Mouse (Mus musculus): Measurements from ENCODE around the gene Slc22a4. TPM values are rescaled to one million over a fixed set of nuclear protein-coding genes. Genes with fewer than 3 reads are reported as not detected.
"Not testable (repeated sequence)": the region's sequence is repeated elsewhere in the genome, so short reads cannot be mapped to it uniquely, and the experiment has no call there.

Gene Slc22a4
- polyA plus RNA-seq, 1 experiment from 2014 or later: 1.1 TPM

- Histone ChIP-seq H3K27ac (replicated peaks) (no peak overlapping the region), H3K4me2 (replicated peaks) (no peak overlapping the region), H3K4me1 (peaks cover 10% of the 10 kb centered on the region), H3K9ac (replicated peaks) (no peak overlapping the region), H3K36me3 (no peaks in the 10 kb centered on the region), H3K4me3 (no peak overlapping the region), H3K9me3 (no peaks in the 10 kb centered on the region), H3K27me3 (no peaks in the 10 kb centered on the region)
- no peak for ATAC-seq (replicated peaks)
- WGBS: 90% methylated on average over 7 of the region's 7 CpGs
Measured at GRCm38 (mm10) chr11:54053090-54053489, 25.2 kb upstream of the Slc22a4 start.

GRCm38 (mm10) chr11:54052128-54052527 lies 24.2 kb upstream of the Slc22a4 start:
- 89% methylated on average over 5 of the region's 5 CpGs for WGBS
- Histone ChIP-seq H3K9me3 (no peaks in the 10 kb centered on the region), H3K27ac (replicated peaks) (no peak overlapping the region), H3K36me3 (no peaks in the 10 kb centered on the region), H3K27me3 (no peaks in the 10 kb centered on the region), H3K4me3 (no peak overlapping the region), H3K4me1 (peaks cover under 1% of the 10 kb centered on the region), H3K4me2 (replicated peaks) (no peak overlapping the region), H3K9ac (replicated peaks) (no peak overlapping the region)
- ATAC-seq (replicated peaks): no peak

- no peaks in the 10 kb centered on the region for H3K4me1 ChIP-seq
- no peaks in the 10 kb centered on the region for H3K27me3 ChIP-seq
- no peak overlapping the region for H3K4me3 ChIP-seq
- H3K4me2 ChIP-seq (replicated peaks): no peak overlapping the region
- H3K9me3 ChIP-seq: no peaks in the 10 kb centered on the region
- no peak for ATAC-seq (replicated peaks)
- H3K27ac ChIP-seq (replicated peaks): no peak overlapping the region
- 88% methylated on average over 7 of the region's 7 CpGs for WGBS
- H3K36me3 ChIP-seq: no peaks in the 10 kb centered on the region
- H3K9ac ChIP-seq (replicated peaks): no peak overlapping the region
Measured at GRCm38 (mm10) chr11:54051161-54051560, 23.3 kb upstream of the Slc22a4 start.

- Histone ChIP-seq H3K9ac (replicated peaks) (no peak overlapping the region), H3K27ac (replicated peaks) (no peak overlapping the region), H3K4me1 (no peaks in the 10 kb centered on the region), H3K9me3 (no peaks in the 10 kb centered on the region), H3K4me3 (no peak overlapping the region), H3K36me3 (no peaks in the 10 kb centered on the region), H3K27me3 (no peaks in the 10 kb centered on the region), H3K4me2 (replicated peaks) (no peak overlapping the region)
- no peak for ATAC-seq (replicated peaks)
- WGBS: 79% methylated on average over 2 of the region's 2 CpGs
Measured at GRCm38 (mm10) chr11:54050205-54050604, 22.3 kb upstream of the Slc22a4 start.

- Histone ChIP-seq H3K4me1 (no peaks in the 10 kb centered on the region), H3K9me3 (no peaks in the 10 kb centered on the region), H3K27ac (replicated peaks) (no peak overlapping the region), H3K36me3 (no peaks in the 10 kb centered on the region), H3K27me3 (no peaks in the 10 kb centered on the region), H3K4me3 (no peak overlapping the region), H3K9ac (replicated peaks) (no peak overlapping the region), H3K4me2 (replicated peaks) (no peak overlapping the region)
- ATAC-seq (replicated peaks): no peak
- 91% methylated on average over 6 of the region's 6 CpGs for WGBS
Measured at GRCm38 (mm10) chr11:54040676-54041075, 12.8 kb upstream of the Slc22a4 start.

GRCm38 (mm10) chr11:54032872-54033271 lies 5.0 kb upstream of the Slc22a4 start:
- WGBS: 94% methylated on average over 1 of the region's 3 CpGs
- not testable (repeated sequence) for ATAC-seq (replicated peaks); H3K36me3 ChIP-seq

GRCm38 (mm10) chr11:54028997-54029396 lies 1.1 kb upstream of the Slc22a4 start:
- WGBS: 78% methylated on average over 4 of the region's 4 CpGs
- Histone ChIP-seq H3K27ac (replicated peaks) (no peak overlapping the region), H3K36me3 (no peaks in the 10 kb centered on the region), H3K9ac (replicated peaks) (no peak overlapping the region), H3K27me3 (peaks cover 7% of the 10 kb centered on the region; the same call in 1 of the 2 replicates), H3K4me1 (peaks cover 13% of the 10 kb centered on the region), H3K9me3 (no peaks in the 10 kb centered on the region), H3K4me3 (peak overlapping the region; percentile 56; the same call in 1 of the 2 replicates), H3K4me2 (replicated peaks) (peak overlapping the region; percentile 97)
- no peak for ATAC-seq (replicated peaks)

More at GRCm38 (mm10) chr11:54032872-54033271, 5.0 kb upstream of the Slc22a4 start:
- not testable (repeated sequence) for H3K27me3 ChIP-seq; H3K4me3 ChIP-seq; H3K4me1 ChIP-seq; H3K4me2 ChIP-seq (replicated peaks); H3K9ac ChIP-seq (replicated peaks); H3K9me3 ChIP-seq; H3K27ac ChIP-seq (replicated peaks)

GRCm38 (mm10) chr11:54027131-54028043 lies 503 bp downstream of the Slc22a4 start:
- H3K4me3 ChIP-seq: peak overlapping the region; percentile 56
- ATAC-seq (replicated peaks): no peak; the same call in 1 of the 2 replicates
- peak overlapping the region; percentile 97 for H3K4me2 ChIP-seq (replicated peaks)
- H3K4me1 ChIP-seq: peaks cover 13% of the 10 kb centered on the region
- H3K27me3 ChIP-seq: peaks cover 7% of the 10 kb centered on the region; the same call in 1 of the 2 replicates
- 14% methylated on average over 31 of the region's 31 CpGs for WGBS
- peak overlapping the region; percentile 67 for H3K9ac ChIP-seq (replicated peaks)
- no peaks in the 10 kb centered on the region for H3K36me3 ChIP-seq
- no peak overlapping the region for H3K27ac ChIP-seq (replicated peaks)
- H3K9me3 ChIP-seq: no peaks in the 10 kb centered on the region

- no peaks in the 10 kb centered on the region for H3K9me3 ChIP-seq
- ATAC-seq (replicated peaks): no peak
- H3K9ac ChIP-seq (replicated peaks): no peak overlapping the region
- peaks cover 7% of the 10 kb centered on the region; the same call in 1 of the 2 replicates for H3K27me3 ChIP-seq
- no peak overlapping the region for H3K4me3 ChIP-seq
- no peak overlapping the region for H3K27ac ChIP-seq (replicated peaks)
- H3K4me2 ChIP-seq (replicated peaks): no peak overlapping the region
- 92% methylated on average over 1 of the region's 1 CpGs for WGBS
- peaks cover 13% of the 10 kb centered on the region for H3K4me1 ChIP-seq
- no peaks in the 10 kb centered on the region for H3K36me3 ChIP-seq
Measured at GRCm38 (mm10) chr11:54026491-54027041, 1.3 kb downstream of the Slc22a4 start.

GRCm38 (mm10) chr11:54021396-54022093 lies 6.3 kb downstream of the Slc22a4 start:
- no peak for ATAC-seq (replicated peaks)
- Histone ChIP-seq H3K4me1 (no peaks in the 10 kb centered on the region), H3K9me3 (no peaks in the 10 kb centered on the region), H3K4me3 (no peak overlapping the region), H3K36me3 (no peaks in the 10 kb centered on the region), H3K27ac (replicated peaks) (no peak overlapping the region), H3K4me2 (replicated peaks) (no peak overlapping the region), H3K27me3 (no peaks in the 10 kb centered on the region), H3K9ac (replicated peaks) (no peak overlapping the region)
- 86% methylated on average over 5 of the region's 5 CpGs for WGBS

GRCm38 (mm10) chr11:54018893-54019732 lies 8.8 kb downstream of the Slc22a4 start:
- WGBS: 87% methylated on average over 3 of the region's 3 CpGs
- H3K4me3 ChIP-seq: no peak overlapping the region
- H3K36me3 ChIP-seq: no peaks in the 10 kb centered on the region
- no peak overlapping the region for H3K27ac ChIP-seq (replicated peaks)
- no peaks in the 10 kb centered on the region for H3K4me1 ChIP-seq
- H3K9ac ChIP-seq (replicated peaks): no peak overlapping the region
- ATAC-seq (replicated peaks): no peak
- no peaks in the 10 kb centered on the region for H3K9me3 ChIP-seq
- no peaks in the 10 kb centered on the region for H3K27me3 ChIP-seq
- no peak overlapping the region for H3K4me2 ChIP-seq (replicated peaks)
